Mouse (Mus musculus) stomach, postnatal 0 days (tissue): ENCODE data around the gene Bcl11a. TPM values are rescaled to one million over a fixed set of nuclear protein-coding genes. Genes with fewer than 3 reads are reported as not detected.

Experiments used
- ATAC-seq: fragments of 200-750 bp; cut with Nextera tagmentation; 2 replicates; pipeline ENCODE4 v1.8.0; 2017; ENCODE audit not compliant: low FRiP score, low TSS enrichment
- DNase-seq: peaks from one replicate; pipeline ENCODE4 v3.0.0-alpha.2; 2016; ENCODE audit warnings: low spot score
- H3K27ac ChIP-seq: fragments of 300-500 bp; sonication (generic); replicated peaks from 2 replicates; pipeline ENCODE4 v1.5.1; 2014; ENCODE audit warnings: mild to moderate bottlenecking, control low read depth
- H3K27me3 ChIP-seq: fragments of 300-500 bp; sonication (generic); 2 replicates; pipeline ENCODE4 v1.6.1; 2014; ENCODE audit warnings: low read length; ENCODE audit not compliant: control insufficient read depth, insufficient read depth
- H3K36me3 ChIP-seq: fragments of 300-500 bp; sonication (generic); 2 replicates; pipeline ENCODE4 v1.6.1; 2014; ENCODE audit warnings: low read length, mixed read lengths; ENCODE audit not compliant: control insufficient read depth, insufficient read depth
- H3K4me1 ChIP-seq: fragments of 300-500 bp; sonication (generic); replicated peaks from 2 replicates; pipeline ENCODE4 v1.6.1; 2014; ENCODE audit warnings: antibody characterized with exemption; ENCODE audit not compliant: control insufficient read depth, insufficient read depth
- H3K4me2 ChIP-seq: fragments of 300-500 bp; sonication (generic); replicated peaks from 2 replicates; pipeline ENCODE4 v1.6.1; 2014; ENCODE audit warnings: low read depth, mild to moderate bottlenecking, control low read depth, moderate library complexity
- H3K4me3 ChIP-seq: fragments of 300-500 bp; sonication (generic); 2 replicates; pipeline ENCODE4 v1.5.1; 2014; ENCODE audit warnings: low read depth, low read length, control low read depth
- H3K9ac ChIP-seq: fragments of 300-500 bp; sonication (generic); 2 replicates; pipeline ENCODE4 v1.6.1; 2014; ENCODE audit warnings: mild to moderate bottlenecking, low read length, control low read depth, mixed read lengths
- H3K9me3 ChIP-seq: fragments of 300-500 bp; sonication (generic); 2 replicates; pipeline ENCODE4 v1.6.1; 2016; ENCODE audit warnings: low read length; ENCODE audit not compliant: control insufficient read depth
- CTCF ChIP-seq: IDR thresholded peaks from 2 replicates; pipeline ENCODE4 v1.5.1; 2016; ENCODE audit warnings: antibody characterized with exemption, low read depth, mild to moderate bottlenecking, moderate library complexity
- EP300 ChIP-seq: optimal IDR thresholded peaks from 2 replicates; pipeline ENCODE3; 2016; ENCODE audit warnings: antibody characterized with exemption
- WGBS: fragments of 180-500 bp; shearing (Covaris S2); extraction: QIAGEN DNeasy Blood & Tissue Kit; methylation state at CpG from one replicate; pipeline ENCODE4 v1.1.7; 2014; 5-methylcytosine and 5-hydroxymethylcytosine counted together
- polyA plus RNA-seq: library from polyadenylated mRNA; unstranded; fragments of >200 nt; fragmentation: Nextera tagmentation; extraction: Ambion mirVana; gene quantifications from 2 replicates; pipeline ENCODE4 v1.2.1, GENCODE M21; 2015

Gene Bcl11a
- polyA plus RNA-seq, 1 experiment from 2014 or later: 10.5 TPM

GRCm38 (mm10) chr11:24074021-24074591 lies 3.8 kb upstream of the Bcl11a start:
- ATAC-seq (no peak), DNase-seq (no peak)
- H3K36me3 ChIP-seq: no peaks in the 10 kb centered on the region
- no peaks in the 10 kb centered on the region for H3K4me1 ChIP-seq
- TF ChIP-seq EP300 (no peak), CTCF (no peak)
- H3K9ac ChIP-seq: no peak overlapping the region
- H3K9me3 ChIP-seq: no peaks in the 10 kb centered on the region
- no peak overlapping the region for H3K27ac ChIP-seq
- H3K27me3 ChIP-seq: no peaks in the 10 kb centered on the region
- no peak overlapping the region for H3K4me3 ChIP-seq
- H3K4me2 ChIP-seq: peak overlapping the region; percentile 52
- 9% methylated on average over 18 of the region's 18 CpGs for WGBS

- Histone ChIP-seq H3K27ac (peak within 1 kb of the TSS; percentile 92; the same call in 1 of the 2 replicates), H3K4me3 (peak within 1 kb of the TSS; percentile 69), H3K27me3 (no peaks in the 10 kb centered on the region), H3K4me2 (peak within 1 kb of the TSS; percentile 100), H3K4me1 (no peaks in the 10 kb centered on the region), H3K9ac (peak within 1 kb of the TSS; percentile 76), H3K36me3 (no peaks in the 10 kb centered on the region), H3K9me3 (no peaks in the 10 kb centered on the region)
- no peak for ATAC-seq
- under 1% methylated on average over 11 of the region's 11 CpGs for WGBS
- no peak for DNase-seq
- no peak for TF ChIP-seq CTCF
- no peak for TF ChIP-seq EP300
Measured at GRCm38 (mm10) chr11:24074634-24075104, 3.2 kb upstream of the Bcl11a start, which contains the start of gene A830031A19Rik. Gene A830031A19Rik, minus strand, starts transcription at chr11:24075054.

GRCm38 (mm10) chr11:24075486-24076126 lies 2.2 kb upstream of the Bcl11a start:
- ATAC-seq (no peak), DNase-seq (no peak)
- H3K27me3 ChIP-seq: no peaks in the 10 kb centered on the region
- no peaks in the 10 kb centered on the region for H3K4me1 ChIP-seq
- H3K9me3 ChIP-seq: no peaks in the 10 kb centered on the region
- peak overlapping the region; percentile 69 for H3K4me3 ChIP-seq
- H3K4me2 ChIP-seq: peak overlapping the region; percentile 100
- H3K36me3 ChIP-seq: no peaks in the 10 kb centered on the region
- H3K27ac ChIP-seq: peak overlapping the region; percentile 92
- no peak for TF ChIP-seq EP300
- TF ChIP-seq CTCF: no peak
- 3% methylated on average over 17 of the region's 17 CpGs for WGBS
- peak overlapping the region; percentile 76 for H3K9ac ChIP-seq

- Histone ChIP-seq H3K4me2 (peak overlapping the region; percentile 100), H3K4me1 (no peaks in the 10 kb centered on the region), H3K4me3 (peak overlapping the region; percentile 69), H3K27me3 (no peaks in the 10 kb centered on the region), H3K27ac (peak overlapping the region; percentile 92), H3K36me3 (no peaks in the 10 kb centered on the region), H3K9ac (peak overlapping the region; percentile 76), H3K9me3 (no peaks in the 10 kb centered on the region)
- 1% methylated on average over 29 of the region's 32 CpGs for WGBS
- ATAC-seq: peak; percentile 38
- peak; percentile 83 for DNase-seq
- TF ChIP-seq EP300: no peak
- peak; percentile 59 for TF ChIP-seq CTCF
Measured at GRCm38 (mm10) chr11:24076127-24076650, 1.7 kb upstream of the Bcl11a start.

- H3K27ac ChIP-seq: peak overlapping the region; percentile 92
- H3K4me3 ChIP-seq: peak overlapping the region; percentile 69
- H3K36me3 ChIP-seq: no peaks in the 10 kb centered on the region
- H3K9me3 ChIP-seq: no peaks in the 10 kb centered on the region
- peak; percentile 78 for ATAC-seq
- under 1% methylated on average over 57 of the region's 59 CpGs for WGBS
- H3K9ac ChIP-seq: peak overlapping the region; percentile 76
- peak overlapping the region; percentile 100 for H3K4me2 ChIP-seq
- no peaks in the 10 kb centered on the region for H3K4me1 ChIP-seq
- no peak for TF ChIP-seq EP300
- TF ChIP-seq CTCF: peak; percentile 59
- no peaks in the 10 kb centered on the region for H3K27me3 ChIP-seq
- peak; percentile 86 for DNase-seq
Measured at GRCm38 (mm10) chr11:24076821-24077730, 780 bp upstream of the Bcl11a start.
